Mouse (Mus musculus) left cerebral cortex, postnatal 36 days (tissue): Measurements from ENCODE around the gene Katnb1. TPM values are rescaled to one million over a fixed set of nuclear protein-coding genes. Genes with fewer than 3 reads are reported as not detected.

Experiments
- total RNA-seq, 2 experiments: library from RNA; stranded (reverse); gene quantifications; 2 replicates each; pipeline ENCODE4 v1.2.3; 2021

Gene Katnb1
- total RNA-seq, 2 experiments from 2014 or later: 42.0 to 46.7 TPM

Other genes starting within 250 kb of the Katnb1 start
- 10 to 100 TPM; 89.3 to 92.6 TPM for gene Coq9, start 242.9 kb upstream of the Katnb1 start, total RNA-seq
- 10 to 100 TPM; 67.6 to 73.5 TPM for gene Ciapin1, start 242.8 kb upstream of the Katnb1 start, total RNA-seq
- 10 to 100 TPM; 67.1 to 72.7 TPM for gene Polr2c, start 223.7 kb upstream of the Katnb1 start, total RNA-seq
- gene Dok4, start 204.9 kb upstream of the Katnb1 start, total RNA-seq: 10 to 100 TPM; 20.0 to 22.3 TPM
- gene Ccdc102a, start 163.1 kb upstream of the Katnb1 start, total RNA-seq: 1 to 10 TPM; 1.8 to 1.9 TPM
- gene Adgrg5, start 157.5 kb upstream of the Katnb1 start, total RNA-seq: not detected
- gene Adgrg1, start 106.4 kb upstream of the Katnb1 start, total RNA-seq: 10 to 100 TPM; 73.3 to 74.2 TPM
- gene Adgrg3, start 63.5 kb upstream of the Katnb1 start, total RNA-seq: under 1 TPM in 1 of 2 experiments, not detected in 1; 0.29 TPM
- under 1 TPM; 0.68 to 0.99 TPM for gene Drc7, start 26.1 kb upstream of the Katnb1 start, total RNA-seq
- gene Kifc3, start 121.6 kb downstream of the Katnb1 start, total RNA-seq: 10 to 100 TPM; 51.8 to 59.0 TPM
- under 1 TPM; 0.23 to 0.30 TPM for gene Cngb1, start 225.4 kb downstream of the Katnb1 start, total RNA-seq
- gene Tepp, start 229.4 kb downstream of the Katnb1 start, total RNA-seq: not detected